Comparison of ENCODE assay signal across 12 mouse cellular contexts in the genomic region with DNA sequence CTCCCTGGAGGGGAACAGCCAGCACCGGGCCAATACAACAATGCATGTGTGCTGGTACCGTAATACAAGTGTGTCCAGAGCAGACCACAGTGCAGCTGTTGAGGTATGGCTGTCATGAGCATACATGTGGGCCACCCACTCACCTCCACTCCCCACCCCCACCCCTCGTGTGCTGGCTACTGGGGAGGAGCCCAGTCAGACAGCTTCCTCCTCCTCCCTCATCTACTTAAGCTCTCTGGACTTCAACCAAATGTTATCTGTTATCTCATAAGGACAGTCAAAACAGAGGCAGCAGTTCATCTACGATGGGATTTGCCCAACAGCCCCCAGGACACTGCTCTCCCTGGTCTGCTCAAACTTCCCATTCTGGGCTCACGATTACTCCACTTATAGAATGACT. TPM values are rescaled to one million over a fixed set of nuclear protein-coding genes. Genes with fewer than 3 reads are reported as not detected.
DNase-seq lines count a peak whose midpoint lies in the region; ATAC-seq and TF ChIP-seq lines count a peak whose summit lies in the region.
"Had no signal": no experiment of that assay in that cellular context is flagged by ENCODE, and none has a peak within 500 bp of the region (broad histone marks: within the 10 kb centered on the region; RNA-seq: fewer than 3 reads in every experiment).

No protein-coding gene starts in this region.

- TF ChIP-seq CTCF in midbrain, postnatal 0 days (IDR thresholded peaks at IDR 0.05) = no peak

- ATAC-seq in kidney, embryonic 16.5 days (ENCODE audit: low FRiP score, low TSS enrichment) = peak; percentile 20; the same call in 1 of the 2 replicates
- 0 out of 2 replicates have a peak, but pooled peaks have one; percentile 56 for ATAC-seq in embryonic facial prominence, embryonic 15.5 days (ENCODE audit: insufficient number of reproducible peaks, low FRiP score, low TSS enrichment, low read depth)
- 0 out of 2 replicates have a peak, but pooled peaks have one; percentile 20 for ATAC-seq in midbrain, postnatal 0 days (ENCODE audit: low FRiP score)
- ATAC-seq: activated CD4-positive, CD25-positive, alpha-beta regulatory T cell, adult 4 months had no signal

- no peak for DNase-seq in kidney, postnatal 25 days
- DNase-seq in limb, embryonic 10.5 days (ENCODE audit: low spot score) = no peak
- DNase-seq in midbrain, postnatal 0 days (ENCODE audit: low spot score) = no peak
- DNase-seq in left cerebral cortex, postnatal 36 days (ENCODE audit: low spot score in 2 of 2) = no peak
- no peak for DNase-seq in lung, adult 18-20 months
- DNase-seq: cerebellum, postnatal 36 days; kidney, postnatal 36 days had no signal

- no peak overlapping the region for H3K4me2 ChIP-seq in kidney, embryonic 16.5 days (replicated peaks; ENCODE audit: low read depth, low read length)
- H3K4me2 ChIP-seq in embryonic facial prominence, embryonic 15.5 days (replicated peaks) = no peak overlapping the region
- H3K4me2 ChIP-seq in midbrain, postnatal 0 days (ENCODE audit: low read depth, low read length, poor library complexity, severe bottlenecking) = no peak overlapping the region
- H3K4me2 ChIP-seq: neural tube, embryonic 13.5 days had no signal

- no peaks in the 10 kb centered on the region for H3K4me1 ChIP-seq in kidney, embryonic 16.5 days (ENCODE audit: insufficient read depth, low read length)
- H3K4me1 ChIP-seq in embryonic facial prominence, embryonic 15.5 days = no peaks in the 10 kb centered on the region
- H3K4me1 ChIP-seq in limb, embryonic 10.5 days = peaks cover 23% of the 10 kb centered on the region
- H3K4me1 ChIP-seq in midbrain, postnatal 0 days (ENCODE audit: insufficient read depth, low read length) = no peaks in the 10 kb centered on the region
- H3K4me1 ChIP-seq: neural tube, embryonic 13.5 days had no signal

- H3K36me3 ChIP-seq in kidney, embryonic 16.5 days (ENCODE audit: insufficient read depth, low read length) = peaks cover 29% of the 10 kb centered on the region
- peaks cover 39% of the 10 kb centered on the region for H3K36me3 ChIP-seq in embryonic facial prominence, embryonic 15.5 days
- H3K36me3 ChIP-seq in limb, embryonic 10.5 days = peaks cover 47% of the 10 kb centered on the region
- H3K36me3 ChIP-seq in midbrain, postnatal 0 days (ENCODE audit: insufficient read depth, low read length) = peaks cover 29% of the 10 kb centered on the region

- intact Hi-C loops in left cerebral cortex, postnatal 36 days (cut with DNase I) = no loop called here

- H3K4me3 ChIP-seq in kidney, embryonic 16.5 days (ENCODE audit: low read length) = no peak overlapping the region
- no peak overlapping the region for H3K4me3 ChIP-seq in embryonic facial prominence, embryonic 15.5 days (replicated peaks)
- H3K4me3 ChIP-seq in limb, embryonic 10.5 days = no peak overlapping the region
- H3K4me3 ChIP-seq in midbrain, postnatal 0 days (ENCODE audit: low read depth, low read length) = no peak overlapping the region
- H3K4me3 ChIP-seq: neural tube, embryonic 13.5 days had no signal

- no peak overlapping the region for H3K9ac ChIP-seq in kidney, embryonic 16.5 days (replicated peaks; ENCODE audit: low read length)
- no peak overlapping the region for H3K9ac ChIP-seq in embryonic facial prominence, embryonic 15.5 days
- no peak overlapping the region for H3K9ac ChIP-seq in midbrain, postnatal 0 days (replicated peaks; ENCODE audit: low read length, poor library complexity, severe bottlenecking)
- H3K9ac ChIP-seq: neural tube, embryonic 13.5 days had no signal

- WGBS in kidney, embryonic 16.5 days = 64% methylated on average over 5 of the region's 5 CpGs
- WGBS in embryonic facial prominence, embryonic 15.5 days = 70% methylated on average over 5 of the region's 5 CpGs
- 80% methylated on average over 5 of the region's 5 CpGs for WGBS in limb, embryonic 10.5 days
- WGBS in midbrain, postnatal 0 days = 82% methylated on average over 5 of the region's 5 CpGs

- H3K9me3 ChIP-seq in kidney, embryonic 16.5 days (ENCODE audit: low read length) = no peaks in the 10 kb centered on the region
- H3K9me3 ChIP-seq in embryonic facial prominence, embryonic 15.5 days (replicated peaks) = no peaks in the 10 kb centered on the region
- H3K9me3 ChIP-seq in limb, embryonic 10.5 days (replicated peaks) = no peaks in the 10 kb centered on the region
- no peaks in the 10 kb centered on the region for H3K9me3 ChIP-seq in midbrain, postnatal 0 days (ENCODE audit: low read length)
- H3K9me3 ChIP-seq: neural tube, embryonic 13.5 days had no signal

- H3K27ac ChIP-seq in kidney, embryonic 16.5 days (ENCODE audit: low read length) = peak overlapping the region; percentile 72; the same call in 1 of the 2 replicates
- H3K27ac ChIP-seq in embryonic facial prominence, embryonic 15.5 days (replicated peaks) = no peak overlapping the region
- H3K27ac ChIP-seq in limb, embryonic 10.5 days = peak overlapping the region; percentile 87
- no peak overlapping the region for H3K27ac ChIP-seq in midbrain, postnatal 0 days (ENCODE audit: low read depth, low read length)
- H3K27ac ChIP-seq: macrophage; neural tube, embryonic 13.5 days had no signal

- H3K27me3 ChIP-seq in kidney, embryonic 16.5 days (ENCODE audit: insufficient read depth, low read length) = no peaks in the 10 kb centered on the region
- no peaks in the 10 kb centered on the region for H3K27me3 ChIP-seq in embryonic facial prominence, embryonic 15.5 days
- H3K27me3 ChIP-seq in limb, embryonic 10.5 days (ENCODE audit: low read depth, poor library complexity, severe bottlenecking) = no peaks in the 10 kb centered on the region
- H3K27me3 ChIP-seq in midbrain, postnatal 0 days (ENCODE audit: insufficient read depth, low read length) = no peaks in the 10 kb centered on the region
- H3K27me3 ChIP-seq: neural tube, embryonic 13.5 days had no signal

RNA-seq across cellular contexts. Expression of a gene that starts 39.5 kb away (rescaled TPM):
- 205 and 210 TPM in 2 replicates for polyA plus RNA-seq in kidney, embryonic 16.5 days (2015; fragmentation: Nextera tagmentation; extraction: Ambion mirVana)
- 185 and 200 TPM in 2 replicates for polyA plus RNA-seq in embryonic facial prominence, embryonic 15.5 days (2015; fragmentation: Nextera tagmentation; extraction: Ambion mirVana)
- polyA plus RNA-seq in limb, embryonic 10.5 days (2016; fragmentation: Nextera tagmentation; extraction: Ambion mirVana) = 153 and 185 TPM in 2 replicates
- 301 and 335 TPM in 2 replicates for total RNA-seq in midbrain, postnatal 0 days (2014; rRNA removed)
- 362 and 412 TPM in 2 replicates for polyA plus RNA-seq in midbrain, postnatal 0 days (2015; fragmentation: Nextera tagmentation; extraction: Ambion mirVana)
- total RNA-seq in left cerebral cortex, postnatal 36 days (2021) = 100 to 1,000 TPM; 370 to 405 TPM

Comparison
In these comparisons a context has a peak if more than half of its experiments do, and no peak if none do; other contexts are left out.
1. H3K27ac ChIP-seq: peak in kidney, embryonic 16.5 days (single experiment) and limb, embryonic 10.5 days (single experiment); none in embryonic facial prominence, embryonic 15.5 days (single experiment) and midbrain, postnatal 0 days (single experiment).
2. Peak in every context shown above with its lines, with median percentiles within 50 percentile points of each other: ATAC-seq.